20 mouse cellular contexts compared by ENCODE assay signal in genomic region chr19:24978852-24979842, GRCm38 (mm10). TPM values are rescaled to one million over a fixed set of nuclear protein-coding genes. Genes with fewer than 3 reads are reported as not detected.
DNase-seq lines count a peak whose midpoint lies in the region; ATAC-seq lines count a peak whose summit lies in the region.
"Had no signal": no experiment of that assay in that cellular context is flagged by ENCODE, and none has a peak within 500 bp of the region (broad histone marks: within the 10 kb centered on the region; RNA-seq: fewer than 3 reads in every experiment).

No protein-coding gene starts in this region.

- H3K36me3 ChIP-seq in kidney, embryonic 16.5 days (ENCODE audit: insufficient read depth, low read length), result no peaks in the 10 kb centered on the region
- H3K36me3 ChIP-seq in intestine, embryonic 16.5 days (ENCODE audit: control insufficient read depth, insufficient read depth, low read length), result no peaks in the 10 kb centered on the region
- H3K36me3 ChIP-seq: heart, embryonic 15.5 days; limb, embryonic 10.5 days; neural tube, embryonic 13.5 days had no signal

- peaks cover 4% of the 10 kb centered on the region; the same call in 1 of the 2 replicates for H3K4me1 ChIP-seq in kidney, embryonic 16.5 days (ENCODE audit: insufficient read depth, low read length)
- H3K4me1 ChIP-seq in intestine, embryonic 16.5 days (ENCODE audit: control insufficient read depth, insufficient read depth, low read length), result peaks cover 3% of the 10 kb centered on the region; the same call in 1 of the 2 replicates
- H3K4me1 ChIP-seq: heart, embryonic 15.5 days; limb, embryonic 10.5 days had no signal

- no peak overlapping the region for H3K4me2 ChIP-seq in kidney, embryonic 16.5 days (replicated peaks; ENCODE audit: low read depth, low read length)
- H3K4me2 ChIP-seq in intestine, embryonic 16.5 days (ENCODE audit: low read depth, low read length), result no peak overlapping the region
- H3K4me2 ChIP-seq: heart, embryonic 15.5 days; midbrain, embryonic 11.5 days; neural tube, embryonic 13.5 days had no signal

- no peaks in the 10 kb centered on the region for H3K9me3 ChIP-seq in kidney, embryonic 16.5 days (ENCODE audit: low read length)
- no peaks in the 10 kb centered on the region for H3K9me3 ChIP-seq in intestine, embryonic 16.5 days (ENCODE audit: control insufficient read depth, low read length)
- H3K9me3 ChIP-seq: heart, embryonic 15.5 days; limb, embryonic 10.5 days; neural tube, embryonic 13.5 days had no signal

- no peak for ATAC-seq in kidney, embryonic 16.5 days (ENCODE audit: low FRiP score, low TSS enrichment)
- peak; percentile 82 for ATAC-seq in intestine, embryonic 16.5 days
- peak; percentile 75 for ATAC-seq in megakaryocyte, adult 5-6 weeks (ENCODE audit: poor library complexity, severe bottlenecking)
- no peak for ATAC-seq in megakaryocyte-erythroid progenitor cell, adult 5-6 weeks (replicated peaks; ENCODE audit: low FRiP score, low TSS enrichment, poor library complexity, severe bottlenecking)
- ATAC-seq: forebrain, embryonic 14.5 days; hindbrain, postnatal 0 days had no signal

- DNase-seq in kidney, adult 9 months, result peak; percentile 94
- DNase-seq in lung, postnatal 10 days, result no peak
- no peak for DNase-seq in thymus, postnatal 14 days
- DNase-seq: cerebellum, adult 9-11 months; gastrocnemius, postnatal 14 days; layer of hippocampus, adult 9-11 months; lung, adult 2 months; lung, postnatal 36 days; right cerebral cortex, adult 18-20 months had no signal

- no peak overlapping the region for H3K4me3 ChIP-seq in kidney, embryonic 16.5 days (ENCODE audit: low read length)
- H3K4me3 ChIP-seq in intestine, embryonic 16.5 days (ENCODE audit: low read length), result no peak overlapping the region
- H3K4me3 ChIP-seq: heart, embryonic 15.5 days; left cerebral cortex, adult 2 months; limb, embryonic 10.5 days; neural tube, embryonic 13.5 days had no signal

- no peaks in the 10 kb centered on the region for H3K27me3 ChIP-seq in kidney, embryonic 16.5 days (ENCODE audit: insufficient read depth, low read length)
- H3K27me3 ChIP-seq in intestine, embryonic 16.5 days (replicated peaks; ENCODE audit: control insufficient read depth, insufficient read depth, low read length), result no peaks in the 10 kb centered on the region
- H3K27me3 ChIP-seq: heart, embryonic 15.5 days; neural tube, embryonic 13.5 days had no signal

- H3K9ac ChIP-seq in kidney, embryonic 16.5 days (replicated peaks; ENCODE audit: low read length), result no peak overlapping the region
- H3K9ac ChIP-seq in intestine, embryonic 16.5 days (ENCODE audit: low read depth, low read length), result no peak overlapping the region
- H3K9ac ChIP-seq: heart, embryonic 15.5 days; neural tube, embryonic 13.5 days had no signal

- WGBS in kidney, embryonic 16.5 days, result 80% methylated on average over 10 of the region's 10 CpGs
- WGBS in intestine, embryonic 16.5 days, result 66% methylated on average over 10 of the region's 10 CpGs

- H3K27ac ChIP-seq in kidney, embryonic 16.5 days (ENCODE audit: low read length), result no peak overlapping the region
- H3K27ac ChIP-seq in intestine, embryonic 16.5 days (ENCODE audit: low read length), result peak overlapping the region; percentile 60
- H3K27ac ChIP-seq: heart, embryonic 15.5 days; hindbrain, postnatal 0 days; left cerebral cortex, adult 2 months; limb, embryonic 10.5 days; neural tube, embryonic 13.5 days had no signal

RNA-seq across cellular contexts. Expression of gene Cbwd1, which starts 17.7 kb away (rescaled TPM):
- polyA plus RNA-seq in kidney, embryonic 16.5 days (2015; fragmentation: Nextera tagmentation; extraction: Ambion mirVana), result 17.7 and 23.3 TPM in 2 replicates
- polyA plus RNA-seq in intestine, embryonic 16.5 days (2015; fragmentation: Nextera tagmentation; extraction: Ambion mirVana), result 15.6 and 16.4 TPM in 2 replicates
- total RNA-seq in megakaryocyte, adult 5-6 weeks (2015), result 5.9 and 7.3 TPM in 2 replicates
- 10.4 and 16.2 TPM in 2 replicates for total RNA-seq in megakaryocyte, adult 5-6 weeks (2017)
- 12.1 and 26.2 TPM in 2 replicates for total RNA-seq in megakaryocyte-erythroid progenitor cell, adult 5-6 weeks (2014; fragmentation: Nextera tagmentation)
- 35.4 and 46.7 TPM in 2 replicates for total RNA-seq in megakaryocyte-erythroid progenitor cell, adult 5-6 weeks (2017)

RNA-seq across cellular contexts. Expression of gene Dock8, which starts 20.2 kb away (rescaled TPM):
- polyA plus RNA-seq in kidney, embryonic 16.5 days (2015; fragmentation: Nextera tagmentation; extraction: Ambion mirVana), result 3.9 and 6.2 TPM in 2 replicates
- 5.0 and 5.4 TPM in 2 replicates for polyA plus RNA-seq in intestine, embryonic 16.5 days (2015; fragmentation: Nextera tagmentation; extraction: Ambion mirVana)
- 168 and 172 TPM in 2 replicates for total RNA-seq in megakaryocyte, adult 5-6 weeks (2015)
- 89.8 and 102 TPM in 2 replicates for total RNA-seq in megakaryocyte, adult 5-6 weeks (2017)
- 36.4 and 76.9 TPM in 2 replicates for total RNA-seq in megakaryocyte-erythroid progenitor cell, adult 5-6 weeks (2014; fragmentation: Nextera tagmentation)
- total RNA-seq in megakaryocyte-erythroid progenitor cell, adult 5-6 weeks (2017), result 21.8 and 24.9 TPM in 2 replicates

Comparison
In these comparisons a context has a peak if more than half of its experiments do, and no peak if none do; other contexts are left out.
1. ATAC-seq: peak in intestine, embryonic 16.5 days (single experiment) and megakaryocyte, adult 5-6 weeks (single experiment); none in kidney, embryonic 16.5 days (single experiment) and megakaryocyte-erythroid progenitor cell, adult 5-6 weeks (single experiment).